Mouse (Mus musculus): ENCODE data around the gene Slc2a10. TPM values are rescaled to one million over a fixed set of nuclear protein-coding genes. Genes with fewer than 3 reads are reported as not detected.

The Slc2a10 gene
- total RNA-seq, 2 experiments from 2014 or later: 1.7 to 2.3 TPM

DNA sequence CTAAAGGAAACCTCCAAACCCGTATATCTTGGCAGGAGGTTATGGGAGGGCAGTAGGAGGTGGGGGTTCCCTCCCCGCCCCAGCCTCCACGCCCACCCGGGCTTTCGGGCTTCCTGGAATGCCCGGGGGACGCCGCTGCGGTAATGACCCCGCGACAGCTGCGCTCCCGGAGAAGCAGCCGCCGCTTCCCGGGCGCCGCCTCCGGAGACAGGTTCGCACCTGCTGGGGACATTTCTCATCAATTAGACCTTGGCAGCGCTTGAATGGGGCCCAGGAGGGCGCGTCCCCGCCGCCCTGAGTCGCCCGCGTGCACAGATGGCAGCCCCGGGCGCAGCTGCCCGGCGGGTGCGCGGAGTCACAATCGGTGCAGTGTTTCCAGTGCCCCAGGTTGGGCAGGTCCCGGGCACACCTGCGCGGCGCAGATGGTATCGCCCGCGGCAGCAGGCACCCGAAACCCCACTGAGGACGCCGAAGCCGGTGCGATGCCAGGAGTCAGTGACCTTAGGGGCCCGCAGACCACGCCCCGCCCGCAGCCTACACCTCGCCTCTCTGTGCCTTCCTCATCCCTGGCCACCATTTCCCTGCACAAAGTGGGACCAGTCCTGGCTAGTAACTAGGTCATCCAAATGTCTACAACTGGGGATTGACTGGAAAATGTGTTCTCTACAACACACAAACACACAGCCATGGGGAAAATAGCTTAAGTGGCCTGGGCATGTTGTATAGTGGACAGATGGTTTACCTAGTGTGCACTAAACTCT, 59.9 kb downstream of the Slc2a10 start:
- peak; percentile 21 for DNase-seq

GRCm38 (mm10) chr2:165564101-165564500, 60.5 kb downstream of the Slc2a10 start:
- DNase-seq: no peak

GRCm38 (mm10) chr2:165564620-165565019, 61.0 kb downstream of the Slc2a10 start:
- DNase-seq: no peak

- no peak for DNase-seq
Observed at GRCm38 (mm10) chr2:165566898-165567297, 63.3 kb downstream of the Slc2a10 start.

- no peak for DNase-seq
Observed at GRCm38 (mm10) chr2:165567820-165568219, 64.2 kb downstream of the Slc2a10 start.

DNA sequence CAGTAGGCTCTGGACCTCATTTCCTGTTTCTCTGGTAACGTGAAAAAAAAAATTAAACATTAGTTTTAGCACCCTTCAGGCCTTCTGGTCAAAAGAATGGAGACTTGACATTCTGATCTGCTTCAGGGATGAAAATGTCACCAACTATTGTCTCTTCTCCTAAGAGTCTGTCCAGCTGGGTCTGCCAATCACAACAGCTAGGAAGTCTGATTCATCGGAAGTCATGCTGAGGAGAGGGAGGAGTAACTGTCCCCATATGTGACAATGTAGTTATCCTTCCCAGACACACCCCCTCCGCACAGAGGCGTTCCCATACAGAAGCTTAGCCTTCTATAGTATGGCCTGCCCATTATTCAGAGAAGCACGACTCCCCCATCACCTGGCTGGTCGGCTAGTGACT, 65.3 kb downstream of the Slc2a10 start:
- no peak for DNase-seq

Other genes with a start within 250 kb of the Slc2a10 start
- 10 to 100 TPM; 33.0 to 34.1 TPM for gene Slc35c2, start 215.9 kb upstream of the Slc2a10 start, total RNA-seq (2021)
- gene Elmo2, start 177.3 kb upstream of the Slc2a10 start, total RNA-seq (2021): 10 to 100 TPM; 27.0 to 34.7 TPM
- not detected for gene Zfp663, start 135.1 kb upstream of the Slc2a10 start, total RNA-seq (2021)
- gene Zfp334, start 115.5 kb upstream of the Slc2a10 start, total RNA-seq (2021): 1 to 10 TPM; 5.1 to 6.0 TPM
- gene Ocstamp, start 103.4 kb upstream of the Slc2a10 start, total RNA-seq (2021): under 1 TPM; 0.30 to 0.51 TPM
- gene Slc13a3, start 30.6 kb upstream of the Slc2a10 start, total RNA-seq (2021): 10 to 100 TPM; 17.4 to 38.9 TPM
- 10 to 100 TPM; 13.8 to 16.8 TPM for gene Trp53rka, start 10.5 kb upstream of the Slc2a10 start, total RNA-seq (2021)
- gene Eya2, start 91.2 kb downstream of the Slc2a10 start, total RNA-seq (2021): 1 to 10 TPM; 3.5 to 4.7 TPM

Data from adrenal gland, postnatal 10 days (tissue).